Mouse (Mus musculus): ENCODE data around the gene Twist2.

The Twist2 gene

GRCm38 (mm10) chr1:91873572-91874285 is 72.5 kb downstream of the Twist2 start:
- DNase-seq (ENCODE audit: extremely low spot score, low read depth, low spot score): no peak

GRCm38 (mm10) chr1:91874633-91875032 is 73.4 kb downstream of the Twist2 start:
- peak; percentile 52 for DNase-seq (ENCODE audit: extremely low spot score, low read depth, low spot score)

- DNase-seq (ENCODE audit: extremely low spot score, low read depth, low spot score): no peak
Measured at GRCm38 (mm10) chr1:91875042-91875720, 73.9 kb downstream of the Twist2 start.

GRCm38 (mm10) chr1:91878696-91879095 is 77.4 kb downstream of the Twist2 start:
- no peak for DNase-seq (ENCODE audit: extremely low spot score, low read depth, low spot score)

GRCm38 (mm10) chr1:91880156-91880555 is 78.9 kb downstream of the Twist2 start:
- DNase-seq (ENCODE audit: extremely low spot score, low read depth, low spot score): no peak

GRCm38 (mm10) chr1:91880899-91881298 is 79.6 kb downstream of the Twist2 start:
- DNase-seq (ENCODE audit: extremely low spot score, low read depth, low spot score): no peak

GRCm38 (mm10) chr1:91883115-91883514 is 81.9 kb downstream of the Twist2 start:
- DNase-seq (ENCODE audit: extremely low spot score, low read depth, low spot score): no peak

GRCm38 (mm10) chr1:91893598-91893997 is 92.3 kb downstream of the Twist2 start:
- no peak for DNase-seq (ENCODE audit: extremely low spot score, low read depth, low spot score)

- no peak for DNase-seq (ENCODE audit: extremely low spot score, low read depth, low spot score)
Measured at GRCm38 (mm10) chr1:91894286-91894685, 93.0 kb downstream of the Twist2 start.

- no peak for DNase-seq (ENCODE audit: extremely low spot score, low read depth, low spot score)
Measured at GRCm38 (mm10) chr1:91897078-91897477, 95.8 kb downstream of the Twist2 start.
